10 mouse cellular contexts compared by ENCODE assay signal in genomic region chr8:94365410-94365981, GRCm38 (mm10). TPM values are rescaled to one million over a fixed set of nuclear protein-coding genes. Genes with fewer than 3 reads are reported as not detected.
A peak's percentile ranks its signal among the peaks of the same experiment; 100 is the strongest.
DNase-seq lines count a peak whose midpoint lies in the region; ATAC-seq and TF ChIP-seq lines count a peak whose summit lies in the region.
"Had no signal": no experiment of that assay in that cellular context is flagged by ENCODE, and none has a peak within 500 bp of the region (broad histone marks: within the 10 kb centered on the region; RNA-seq: fewer than 3 reads in every experiment).

No protein-coding gene starts in this region.

- H3K27me3 ChIP-seq in lung, embryonic 14.5 days (ENCODE audit: insufficient read depth, low read length): no peaks in the 10 kb centered on the region
- no peaks in the 10 kb centered on the region for H3K27me3 ChIP-seq in stomach, embryonic 16.5 days (ENCODE audit: control insufficient read depth, insufficient read depth, low read length)
- H3K27me3 ChIP-seq: embryonic facial prominence, embryonic 12.5 days had no signal

- no peak for TF ChIP-seq POLR2A in bone marrow macrophage, adult 2 months (IDR thresholded peaks at IDR 0.05; ENCODE audit: borderline replicate concordance, low read depth, low read length)

- WGBS in lung, embryonic 14.5 days: 81% methylated on average over 9 of the region's 9 CpGs
- WGBS in stomach, embryonic 16.5 days: 78% methylated on average over 9 of the region's 9 CpGs

- intact Hi-C loops in left cerebral cortex, postnatal 36 days (cut with DNase I): no loop called here

- peak overlapping the region; percentile 26 for H3K4me3 ChIP-seq in bone marrow macrophage, adult 2 months (ENCODE audit: insufficient read depth, low read length)
- H3K4me3 ChIP-seq in lung, embryonic 14.5 days (ENCODE audit: low read depth, low read length): no peak overlapping the region
- no peak overlapping the region for H3K4me3 ChIP-seq in stomach, embryonic 16.5 days (replicated peaks; ENCODE audit: low read length)
- H3K4me3 ChIP-seq: embryonic facial prominence, embryonic 12.5 days had no signal

- ATAC-seq in lung, embryonic 14.5 days (ENCODE audit: insufficient read depth): no peak
- ATAC-seq in stomach, embryonic 16.5 days (ENCODE audit: insufficient read depth, low FRiP score): no peak

- H3K9me3 ChIP-seq in lung, embryonic 14.5 days (ENCODE audit: low read depth, low read length): no peaks in the 10 kb centered on the region
- H3K9me3 ChIP-seq in stomach, embryonic 16.5 days (replicated peaks; ENCODE audit: control insufficient read depth, low read length): no peaks in the 10 kb centered on the region
- H3K9me3 ChIP-seq: embryonic facial prominence, embryonic 12.5 days had no signal

- peak; percentile 97 for DNase-seq in heart, adult 11 months
- DNase-seq in heart, postnatal 4 days: no peak
- peak; percentile 8 for DNase-seq in lung, embryonic 14.5 days
- no peak for DNase-seq in yolk sac, embryonic 10.5 days (ENCODE audit: low spot score)
- no peak for DNase-seq in urinary bladder, postnatal 10 days (ENCODE audit: low spot score)
- no peak for DNase-seq in left cerebral cortex, postnatal 36 days (ENCODE audit: low spot score in 2 of 2)

- no peak overlapping the region for H3K4me2 ChIP-seq in lung, embryonic 14.5 days
- no peak overlapping the region for H3K4me2 ChIP-seq in stomach, embryonic 16.5 days (ENCODE audit: low read depth, low read length)
- H3K4me2 ChIP-seq: embryonic facial prominence, embryonic 12.5 days had no signal

- H3K36me3 ChIP-seq in lung, embryonic 14.5 days (ENCODE audit: insufficient read depth): no peaks in the 10 kb centered on the region
- no peaks in the 10 kb centered on the region for H3K36me3 ChIP-seq in stomach, embryonic 16.5 days (ENCODE audit: control insufficient read depth, insufficient read depth, low read length)
- H3K36me3 ChIP-seq: embryonic facial prominence, embryonic 12.5 days had no signal

- no peak overlapping the region for H3K9ac ChIP-seq in lung, embryonic 14.5 days
- no peak overlapping the region for H3K9ac ChIP-seq in stomach, embryonic 16.5 days (ENCODE audit: low read length)
- H3K9ac ChIP-seq: embryonic facial prominence, embryonic 12.5 days had no signal

- H3K27ac ChIP-seq in bone marrow macrophage, adult 2 months (ENCODE audit: insufficient read depth, low read depth, low read length): peak overlapping the region; percentile 96
- H3K27ac ChIP-seq in lung, embryonic 14.5 days (ENCODE audit: low read depth): no peak overlapping the region
- 0 out of 2 replicates have a peak overlapping the region, but pooled peaks have one; percentile 36 for H3K27ac ChIP-seq in stomach, embryonic 16.5 days (ENCODE audit: low read length)
- H3K27ac ChIP-seq: embryonic facial prominence, embryonic 12.5 days had no signal

- TF ChIP-seq CTCF in bone marrow macrophage, adult 2 months (IDR thresholded peaks at IDR 0.05; ENCODE audit: low read depth, low read length): no peak
- TF ChIP-seq CTCF in lung, embryonic 14.5 days (IDR thresholded peaks at IDR 0.05; ENCODE audit: low read depth): no peak

- peaks cover 43% of the 10 kb centered on the region for H3K4me1 ChIP-seq in bone marrow macrophage, adult 2 months (ENCODE audit: control insufficient read depth, insufficient read depth, low read length)
- peaks cover 7% of the 10 kb centered on the region; the same call in 1 of the 2 replicates for H3K4me1 ChIP-seq in lung, embryonic 14.5 days (ENCODE audit: insufficient read depth)
- peaks cover 14% of the 10 kb centered on the region; the same call in 1 of the 2 replicates for H3K4me1 ChIP-seq in stomach, embryonic 16.5 days (ENCODE audit: control insufficient read depth, insufficient read depth, low read length)
- H3K4me1 ChIP-seq: embryonic facial prominence, embryonic 12.5 days had no signal

RNA-seq across cellular contexts. Expression of gene Herpud1, which starts 20.7 kb away (rescaled TPM):
- 10 to 100 TPM; 56.6 to 66.4 TPM for total RNA-seq in heart, postnatal 4 days (2021)
- polyA plus RNA-seq in bone marrow macrophage, adult 2 months (2012; ENCODE audit: insufficient read depth, insufficient read length, missing spikeins): 86.2 and 93.4 TPM in 2 replicates
- 97.9 and 111 TPM in 2 replicates for polyA plus RNA-seq in lung, embryonic 14.5 days (2014; fragmentation: Nextera tagmentation; extraction: Ambion mirVana)
- polyA plus RNA-seq in stomach, embryonic 16.5 days (2015; fragmentation: Nextera tagmentation; extraction: Ambion mirVana): 167 and 182 TPM in 2 replicates
- total RNA-seq in left cerebral cortex, postnatal 36 days (2021): 10 to 100 TPM; 65.9 to 66.1 TPM

RNA-seq across cellular contexts. Expression of gene Slc12a3, which starts 36.5 kb away (rescaled TPM):
- total RNA-seq in heart, postnatal 4 days (2021): under 1 TPM in 1 of 2 experiments, not detected in 1; 0.11 TPM
- 1.1 TPM in 1 of 2 replicates, not detected in the other for polyA plus RNA-seq in bone marrow macrophage, adult 2 months (2012; ENCODE audit: insufficient read depth, insufficient read length, missing spikeins)
- polyA plus RNA-seq in lung, embryonic 14.5 days (2014; fragmentation: Nextera tagmentation; extraction: Ambion mirVana): not detected in 2 replicates
- 0.09 TPM in 1 of 2 replicates, not detected in the other for polyA plus RNA-seq in stomach, embryonic 16.5 days (2015; fragmentation: Nextera tagmentation; extraction: Ambion mirVana)
- total RNA-seq in left cerebral cortex, postnatal 36 days (2021): 1 to 10 TPM in 1 of 2 experiments, under 1 TPM in 1; 0.25 to 1.3 TPM
- total RNA-seq: midbrain, postnatal 0 days had no signal

Comparison
In these comparisons a context has a peak if more than half of its experiments do, and no peak if none do; other contexts are left out.
1. DNase-seq: peak in heart, adult 11 months (single experiment) and lung, embryonic 14.5 days (single experiment); none in heart, postnatal 4 days (single experiment), yolk sac, embryonic 10.5 days (single experiment), urinary bladder, postnatal 10 days (single experiment) and left cerebral cortex, postnatal 36 days (0 of 2).